Mouse (Mus musculus): Measurements from ENCODE around the gene Irak2.

DNA sequence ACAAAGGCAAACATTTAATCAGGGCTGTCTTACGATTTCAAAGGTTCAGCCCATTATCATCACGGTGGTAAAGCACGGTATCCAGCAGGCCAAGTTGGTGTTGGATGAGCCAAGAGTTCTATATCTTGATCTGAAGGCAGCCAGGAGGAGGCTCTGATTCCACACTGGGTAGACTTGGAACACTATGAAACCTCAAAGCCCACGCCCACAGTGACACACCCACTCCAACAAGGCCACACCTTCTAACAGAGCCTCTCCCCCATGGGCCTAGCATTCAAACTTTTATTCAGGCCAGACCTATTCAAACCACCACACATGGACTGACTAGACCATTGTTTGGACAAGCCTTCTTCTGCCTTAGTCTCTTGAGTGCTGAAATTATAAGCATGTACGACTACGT is 35.4 kb upstream of the Irak2 start:
- TF ChIP-seq CTCF (IDR thresholded peaks at IDR 0.05; ENCODE audit: extremely low read depth, insufficient read depth, insufficient read length, insufficient replicate concordance), result no peak
- no peak for TF ChIP-seq POLR2A (IDR thresholded peaks at IDR 0.05; ENCODE audit: low read depth, low read length)

Data from spleen, adult 2 months (tissue).